Mouse (Mus musculus): Measurements from ENCODE around the gene Pnkp. TPM values are rescaled to one million over a fixed set of nuclear protein-coding genes. Genes with fewer than 3 reads are reported as not detected.
A peak's percentile ranks its signal among the peaks of the same experiment; 100 is the strongest.

Pnkp gene
- polyA plus RNA-seq, 1 experiment, result 53.4 TPM

DNA sequence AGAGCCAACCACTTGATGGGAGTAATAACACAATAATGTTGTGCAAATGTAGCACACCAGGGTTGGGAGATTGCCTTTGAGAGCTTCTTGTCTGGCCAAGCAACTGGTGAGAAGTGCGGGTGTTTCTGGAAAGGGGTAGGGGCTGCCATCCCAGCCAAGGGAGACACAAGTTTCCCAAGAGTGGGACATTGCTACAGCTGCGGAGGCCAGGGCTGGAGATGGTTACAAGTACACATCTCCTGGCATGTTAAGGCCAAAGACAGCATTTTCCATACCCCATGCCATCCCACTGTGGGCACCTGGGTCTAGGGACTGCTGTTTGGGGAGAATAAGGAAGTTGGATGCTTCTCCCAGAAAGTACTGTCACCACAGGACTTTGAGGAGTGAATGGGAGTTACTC, 3.9 kb upstream of the Pnkp start:
- Histone ChIP-seq H3K4me3 (ENCODE audit: insufficient read depth, low read depth, low read length) (no peak overlapping the region), H3K27me3 (replicated peaks; ENCODE audit: control insufficient read depth, insufficient read depth, low read length) (no peaks in the 10 kb centered on the region), H3K27ac (ENCODE audit: insufficient read depth, low read depth, low read length) (no peak overlapping the region), H3K36me3 (ENCODE audit: control insufficient read depth, insufficient read depth, low read length) (no peaks in the 10 kb centered on the region), H3K4me1 (ENCODE audit: control insufficient read depth, insufficient read depth, low read length) (peaks cover 24% of the 10 kb centered on the region)
- WGBS, result 99% methylated on average over 2 of the region's 2 CpGs
- DNase-seq, result no peak
- TF ChIP-seq POLR2A (IDR thresholded peaks at IDR 0.05; ENCODE audit: low read depth, low read length) (no peak), CTCF (conservative IDR thresholded peaks at IDR 0.05; ENCODE audit: insufficient read depth, insufficient read length, low read depth, low read length) (no peak)

DNA sequence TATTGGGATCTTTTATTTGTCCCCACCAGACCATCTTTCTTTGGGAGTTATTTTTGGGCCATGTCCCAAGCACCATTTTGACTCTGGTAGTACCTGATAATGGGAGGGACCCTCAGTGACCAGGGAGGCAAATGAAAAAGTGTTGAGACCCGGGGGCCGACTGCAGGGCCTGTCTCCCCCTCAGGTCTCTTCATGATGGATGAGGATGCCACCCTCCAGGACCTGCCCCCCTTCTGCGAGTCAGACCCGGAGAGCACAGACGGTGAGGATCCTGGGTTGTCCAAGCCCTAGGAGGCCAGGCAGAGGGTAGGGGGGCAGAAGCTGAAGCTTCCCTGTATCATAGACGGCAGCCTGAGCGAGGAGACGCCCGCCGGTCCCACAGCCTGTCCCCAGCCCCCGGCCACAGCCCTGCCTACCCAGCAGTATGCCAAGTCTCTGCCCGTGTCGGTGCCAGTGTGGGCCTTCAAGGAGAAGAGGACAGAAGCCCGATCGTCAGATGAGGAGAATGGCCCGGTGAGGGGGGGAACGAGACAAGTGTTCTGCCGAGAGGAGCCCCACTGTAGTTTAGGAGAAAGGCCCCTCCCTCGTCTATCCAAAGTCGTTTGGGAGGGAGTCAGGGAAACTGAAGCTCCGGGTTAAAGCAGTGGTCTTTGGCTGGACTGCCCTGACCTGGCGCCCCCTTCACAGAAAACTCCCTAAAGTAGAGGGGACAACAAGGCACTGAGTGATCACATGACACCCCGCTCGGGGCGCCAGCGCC, 3.2 kb upstream of the Pnkp start:
- WGBS, result 10% methylated on average over 26 of the region's 26 CpGs
- Histone ChIP-seq H3K27me3 (replicated peaks; ENCODE audit: control insufficient read depth, insufficient read depth, low read length) (no peaks in the 10 kb centered on the region), H3K4me1 (ENCODE audit: control insufficient read depth, insufficient read depth, low read length) (peaks cover 22% of the 10 kb centered on the region), H3K4me3 (ENCODE audit: insufficient read depth, low read depth, low read length) (peak overlapping the region; percentile 84), H3K36me3 (ENCODE audit: control insufficient read depth, insufficient read depth, low read length) (no peaks in the 10 kb centered on the region), H3K27ac (ENCODE audit: insufficient read depth, low read depth, low read length) (peak overlapping the region; percentile 99)
- TF ChIP-seq CTCF (conservative IDR thresholded peaks at IDR 0.05; ENCODE audit: insufficient read depth, insufficient read length, low read depth, low read length), result no peak
- no peak for TF ChIP-seq POLR2A (IDR thresholded peaks at IDR 0.05; ENCODE audit: low read depth, low read length)
- DNase-seq, result no peak

DNA sequence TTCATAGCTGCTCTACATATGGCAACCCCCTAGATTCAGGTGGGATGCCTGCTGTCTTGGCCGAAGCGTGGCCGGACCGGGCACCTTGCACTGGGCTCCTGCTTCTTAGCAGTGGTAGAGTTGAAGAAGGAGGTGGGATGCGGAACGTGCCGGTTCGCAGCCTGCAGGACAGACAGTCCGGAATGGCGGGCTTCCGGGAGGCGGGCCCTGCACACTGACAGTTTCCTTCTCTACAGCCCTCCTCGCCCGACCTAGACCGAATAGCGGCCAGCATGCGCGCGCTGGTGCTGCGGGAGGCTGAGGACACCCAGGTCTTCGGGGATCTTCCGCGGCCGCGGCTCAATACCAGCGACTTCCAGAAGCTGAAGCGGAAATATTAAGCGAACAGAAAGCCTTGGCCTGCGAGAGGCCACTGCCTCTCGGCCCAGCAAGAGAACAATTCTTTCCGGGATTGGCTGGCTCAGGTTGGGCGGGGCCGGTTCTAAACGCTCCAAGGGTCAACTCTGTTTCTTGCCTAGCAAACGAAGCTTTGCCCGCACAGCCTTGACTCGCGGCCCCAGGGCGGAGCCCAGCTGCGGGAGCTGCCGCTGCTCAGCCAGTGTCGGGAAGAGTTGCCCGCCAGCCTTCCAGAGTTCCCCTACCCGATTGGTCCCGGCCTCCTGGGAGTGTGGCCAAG, 2.4 kb upstream of the Pnkp start:
- Histone ChIP-seq H3K27me3 (replicated peaks; ENCODE audit: control insufficient read depth, insufficient read depth, low read length) (no peaks in the 10 kb centered on the region), H3K4me1 (ENCODE audit: control insufficient read depth, insufficient read depth, low read length) (peaks cover 22% of the 10 kb centered on the region), H3K27ac (ENCODE audit: insufficient read depth, low read depth, low read length) (peak overlapping the region; percentile 99), H3K4me3 (ENCODE audit: insufficient read depth, low read depth, low read length) (peak overlapping the region; percentile 84), H3K36me3 (ENCODE audit: control insufficient read depth, insufficient read depth, low read length) (no peaks in the 10 kb centered on the region)
- DNase-seq, result peak; percentile 97
- under 1% methylated on average over 45 of the region's 45 CpGs for WGBS
- peak; percentile 27 for TF ChIP-seq POLR2A (IDR thresholded peaks at IDR 0.05; ENCODE audit: low read depth, low read length)
- no peak for TF ChIP-seq CTCF (conservative IDR thresholded peaks at IDR 0.05; ENCODE audit: insufficient read depth, insufficient read length, low read depth, low read length)

DNA sequence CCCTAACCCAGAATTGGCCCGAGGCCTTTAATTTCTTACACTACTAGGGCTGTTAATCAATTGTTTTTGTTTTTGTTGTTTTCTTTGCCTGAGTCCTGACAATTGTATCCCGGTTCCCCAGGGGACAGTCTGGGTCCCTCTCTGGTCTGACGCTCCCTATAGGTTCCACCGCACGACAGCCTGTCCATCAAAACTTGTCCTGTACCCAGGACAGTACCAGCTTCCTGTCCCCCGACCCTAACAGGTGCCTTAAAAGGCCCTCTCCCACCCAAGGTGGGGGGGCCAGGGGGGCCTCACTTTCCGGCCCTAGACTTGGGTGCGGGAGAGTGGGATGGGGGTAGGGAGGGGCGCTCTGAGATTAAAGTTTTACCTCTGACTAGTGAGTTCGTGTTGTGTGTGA, 1.9 kb upstream of the Pnkp start:
- TF ChIP-seq CTCF (conservative IDR thresholded peaks at IDR 0.05; ENCODE audit: insufficient read depth, insufficient read length, low read depth, low read length), result no peak
- no peak for TF ChIP-seq POLR2A (IDR thresholded peaks at IDR 0.05; ENCODE audit: low read depth, low read length)

DNA sequence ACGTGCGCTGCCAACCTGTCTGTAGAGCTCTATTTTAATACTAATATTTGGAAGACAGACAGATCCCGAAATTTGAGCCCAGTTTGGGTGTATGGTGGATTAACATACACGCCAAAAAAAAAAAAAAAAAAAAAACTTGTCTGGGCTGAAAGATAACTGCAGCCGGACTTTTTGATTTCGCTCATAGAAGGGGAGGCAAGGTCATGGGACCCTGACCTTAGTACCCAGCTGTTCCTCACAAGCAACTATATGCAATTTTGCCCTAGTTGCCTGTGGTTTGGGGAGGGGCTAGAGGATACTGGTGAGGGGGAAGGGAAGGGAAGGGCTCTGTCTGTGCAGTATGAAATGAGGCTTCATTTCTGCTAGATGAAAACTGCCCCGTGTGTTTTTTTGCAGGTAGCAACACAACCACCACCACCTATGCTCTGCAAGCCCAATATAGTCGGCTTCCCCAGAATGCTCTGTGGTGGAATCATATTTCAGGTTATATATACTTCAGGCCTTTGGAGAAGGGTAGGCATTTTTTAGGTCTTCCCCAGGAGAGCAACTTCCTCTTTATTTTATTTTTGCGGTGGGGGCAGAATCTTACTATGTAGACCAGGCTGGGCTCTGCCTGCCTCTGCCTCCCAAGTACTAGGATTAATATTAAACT, 548 bp upstream of the Pnkp start:
- H3K27ac ChIP-seq (ENCODE audit: insufficient read depth, low read depth, low read length), result no peak overlapping the region
- H3K4me1 ChIP-seq (ENCODE audit: control insufficient read depth, insufficient read depth, low read length), result peaks cover 13% of the 10 kb centered on the region
- H3K4me3 ChIP-seq (ENCODE audit: insufficient read depth, low read depth, low read length), result peak overlapping the region; percentile 77
- 58% methylated on average over 9 of the region's 9 CpGs for WGBS
- H3K36me3 ChIP-seq (ENCODE audit: control insufficient read depth, insufficient read depth, low read length), result no peaks in the 10 kb centered on the region
- no peak for TF ChIP-seq POLR2A (IDR thresholded peaks at IDR 0.05; ENCODE audit: low read depth, low read length)
- TF ChIP-seq CTCF (conservative IDR thresholded peaks at IDR 0.05; ENCODE audit: insufficient read depth, insufficient read length, low read depth, low read length), result no peak
- no peaks in the 10 kb centered on the region for H3K27me3 ChIP-seq (replicated peaks; ENCODE audit: control insufficient read depth, insufficient read depth, low read length)
- DNase-seq, result no peak

More for the DNA sequence above, 1.9 kb upstream of the Pnkp start:
- peaks cover 22% of the 10 kb centered on the region for H3K4me1 ChIP-seq (ENCODE audit: control insufficient read depth, insufficient read depth, low read length)
- peak overlapping the region; percentile 84 for H3K4me3 ChIP-seq (ENCODE audit: insufficient read depth, low read depth, low read length)
- no peak for DNase-seq
- H3K27ac ChIP-seq (ENCODE audit: insufficient read depth, low read depth, low read length), result peak overlapping the region; percentile 99
- WGBS, result 18% methylated on average over 10 of the region's 10 CpGs
- H3K27me3 ChIP-seq (replicated peaks; ENCODE audit: control insufficient read depth, insufficient read depth, low read length), result no peaks in the 10 kb centered on the region
- H3K36me3 ChIP-seq (ENCODE audit: control insufficient read depth, insufficient read depth, low read length), result no peaks in the 10 kb centered on the region

DNA sequence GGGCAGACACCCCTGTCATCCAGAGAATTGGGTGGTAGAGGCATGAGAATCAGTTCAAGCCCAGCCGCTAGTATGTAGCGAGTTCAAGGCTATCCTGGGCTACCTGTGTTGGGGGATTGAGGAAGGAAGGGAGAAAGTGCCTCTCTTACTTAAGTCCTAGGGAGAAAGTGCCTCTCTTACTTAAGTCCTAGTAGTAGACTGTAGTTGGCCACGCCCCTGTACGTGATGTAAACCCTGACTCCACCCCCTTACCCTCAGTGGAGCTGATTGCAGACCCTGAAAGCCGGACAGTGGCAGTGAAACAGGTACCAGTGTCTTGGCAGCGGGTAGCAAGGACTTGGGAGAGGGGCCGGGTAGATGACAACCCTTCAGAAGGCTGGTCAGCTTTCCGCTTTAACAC, 966 bp downstream of the Pnkp start:
- no peaks in the 10 kb centered on the region for H3K27me3 ChIP-seq (replicated peaks; ENCODE audit: control insufficient read depth, insufficient read depth, low read length)
- 26% methylated on average over 8 of the region's 8 CpGs for WGBS
- H3K4me1 ChIP-seq (ENCODE audit: control insufficient read depth, insufficient read depth, low read length), result peaks cover 13% of the 10 kb centered on the region; the same call in 1 of the 2 replicates
- TF ChIP-seq POLR2A (IDR thresholded peaks at IDR 0.05; ENCODE audit: low read depth, low read length) (no peak), CTCF (conservative IDR thresholded peaks at IDR 0.05; ENCODE audit: insufficient read depth, insufficient read length, low read depth, low read length) (no peak)
- DNase-seq, result peak; percentile 52
- H3K36me3 ChIP-seq (ENCODE audit: control insufficient read depth, insufficient read depth, low read length), result no peaks in the 10 kb centered on the region
- H3K4me3 ChIP-seq (ENCODE audit: insufficient read depth, low read depth, low read length), result peak overlapping the region; percentile 77
- H3K27ac ChIP-seq (ENCODE audit: insufficient read depth, low read depth, low read length), result no peak overlapping the region

DNA sequence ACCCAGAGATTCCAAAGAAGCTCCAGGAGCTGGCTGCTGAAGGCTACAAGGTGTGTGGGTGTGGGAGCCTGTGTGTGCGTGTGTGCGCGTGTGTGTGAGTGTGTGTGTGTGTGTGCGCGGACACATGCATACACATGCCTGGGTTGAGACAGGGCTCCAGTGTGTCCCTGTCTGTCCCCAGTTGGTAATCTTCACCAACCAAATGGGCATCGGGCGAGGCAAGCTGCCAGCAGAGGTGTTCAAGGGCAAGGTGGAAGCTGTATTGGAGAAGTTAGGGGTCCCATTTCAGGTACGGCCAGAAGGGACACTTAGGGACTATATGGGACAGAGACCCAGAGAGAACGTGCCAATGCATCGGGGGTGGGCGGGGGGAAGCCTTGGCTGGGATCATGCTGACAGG, 3.0 kb downstream of the Pnkp start:
- no peaks in the 10 kb centered on the region for H3K36me3 ChIP-seq (ENCODE audit: control insufficient read depth, insufficient read depth, low read length)
- WGBS, result 92% methylated on average over 11 of the region's 11 CpGs

More for the DNA sequence above, 3.0 kb downstream of the Pnkp start:
- Histone ChIP-seq H3K4me1 (ENCODE audit: control insufficient read depth, insufficient read depth, low read length) (peaks cover 9% of the 10 kb centered on the region; the same call in 1 of the 2 replicates), H3K4me3 (ENCODE audit: insufficient read depth, low read depth, low read length) (no peak overlapping the region), H3K27ac (ENCODE audit: insufficient read depth, low read depth, low read length) (no peak overlapping the region), H3K27me3 (replicated peaks; ENCODE audit: control insufficient read depth, insufficient read depth, low read length) (no peaks in the 10 kb centered on the region)
- TF ChIP-seq POLR2A (IDR thresholded peaks at IDR 0.05; ENCODE audit: low read depth, low read length), result no peak
- no peak for TF ChIP-seq CTCF (conservative IDR thresholded peaks at IDR 0.05; ENCODE audit: insufficient read depth, insufficient read length, low read depth, low read length)
- no peak for DNase-seq
